ENCODE assay signal across 8 mouse cellular contexts in the genomic region with DNA sequence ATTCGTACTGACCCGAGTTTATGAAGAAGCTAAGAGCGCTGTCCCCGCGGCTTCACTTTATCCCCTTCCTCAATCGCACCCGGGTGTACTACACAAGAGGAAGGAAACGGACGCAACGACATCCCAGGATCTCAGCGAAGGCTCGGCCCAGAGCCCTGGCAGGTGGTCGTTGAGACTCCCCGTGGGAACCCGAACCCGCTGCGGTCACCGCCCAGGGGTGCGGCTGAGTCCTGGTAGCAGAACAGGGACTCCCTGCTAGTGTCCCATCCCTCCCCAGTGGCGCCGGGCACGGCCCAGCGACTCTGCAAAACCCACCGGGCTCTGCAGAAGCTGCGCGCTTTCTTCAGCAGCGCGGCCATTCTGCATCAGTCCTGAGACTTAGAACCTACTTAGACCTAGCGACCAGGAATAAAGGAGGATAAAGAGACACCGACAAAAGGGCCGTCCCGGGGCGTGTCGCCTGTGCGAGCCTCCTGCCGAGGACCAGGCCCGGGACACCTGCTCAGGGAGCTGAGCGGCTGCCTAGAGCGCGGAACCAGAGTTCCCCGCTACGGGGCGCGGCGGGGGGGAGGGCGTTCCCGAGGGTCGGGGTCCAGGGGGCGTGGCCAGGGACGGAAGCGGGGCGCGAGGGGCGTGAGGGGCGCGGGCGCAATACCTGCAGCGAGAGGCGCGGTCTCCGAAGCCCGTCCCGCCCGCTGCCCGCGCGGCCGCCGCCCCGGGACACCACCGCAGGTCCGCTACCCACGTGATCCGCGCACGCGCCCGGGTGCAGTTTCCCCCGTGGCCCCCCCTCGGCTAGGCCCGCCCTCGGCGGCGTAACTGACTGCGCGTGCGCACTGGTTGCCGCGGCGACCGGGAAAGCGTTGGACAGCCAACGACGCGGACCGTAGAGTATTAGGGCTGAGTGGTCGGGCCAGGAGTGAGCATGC. TPM values are rescaled to one million over a fixed set of nuclear protein-coding genes. Genes with fewer than 3 reads are reported as not detected.
DNase-seq lines count a peak whose midpoint lies in the region; ATAC-seq and TF ChIP-seq lines count a peak whose summit lies in the region.

Hsdl1 (minus strand) TSS at position 747 of the 929 bp plus-strand sequence.
Dnaaf1 (plus strand) TSS at position 799 of the 929 bp plus-strand sequence.

- peak within 1 kb of the TSS; percentile 88 for H3K4me3 ChIP-seq in hindbrain, embryonic 16.5 days (ENCODE audit: low read length)
- peak within 1 kb of the TSS; percentile 93 for H3K4me3 ChIP-seq in left cerebral cortex, adult 2 months
- peak within 1 kb of the TSS; percentile 64 for H3K4me3 ChIP-seq in macrophage (ENCODE audit: inconsistent target)

- peak within 1 kb of the TSS; percentile 68 for H3K4me2 ChIP-seq in hindbrain, embryonic 16.5 days (ENCODE audit: low read length)

- ATAC-seq in hindbrain, embryonic 16.5 days: peak; percentile 88

- peak; percentile 22 for TF ChIP-seq CTCF in left cerebral cortex, adult 2 months (IDR thresholded peaks at IDR 0.05)

- WGBS in hindbrain, embryonic 16.5 days: under 1% methylated on average over 55 of the region's 97 CpGs
- under 1% methylated on average over 81 of the region's 97 CpGs for WGBS in macrophage (ENCODE audit: missing documents)

- peaks cover 6% of the 10 kb centered on the region; the same call in 1 of the 2 replicates for H3K27me3 ChIP-seq in hindbrain, embryonic 16.5 days (replicated peaks; ENCODE audit: control insufficient read depth, insufficient read depth, low read length)

- H3K27ac ChIP-seq in hindbrain, embryonic 16.5 days (ENCODE audit: low read depth, low read length): peak within 1 kb of the TSS; percentile 79
- peak within 1 kb of the TSS; percentile 50 for H3K27ac ChIP-seq in left cerebral cortex, adult 2 months
- no peak within 1 kb of the TSS for H3K27ac ChIP-seq in macrophage

- peak within 1 kb of the TSS; percentile 88 for H3K9ac ChIP-seq in hindbrain, embryonic 16.5 days (ENCODE audit: low read depth, low read length)

- H3K4me1 ChIP-seq in hindbrain, embryonic 16.5 days (ENCODE audit: control insufficient read depth, insufficient read depth, low read depth, low read length): peaks cover 12% of the 10 kb centered on the region

- no peaks in the 10 kb centered on the region for H3K36me3 ChIP-seq in hindbrain, embryonic 16.5 days (ENCODE audit: control insufficient read depth, insufficient read depth, low read length)
- H3K36me3 ChIP-seq in macrophage (ENCODE audit: inconsistent target): no peaks in the 10 kb centered on the region

- intact Hi-C loops in left cerebral cortex, adult 2 months (cut with DNase I): loop anchor here (1.0 kb wide), 2 partner anchors 15 to 30 kb away; no protein-coding TSS in a partner anchor

- peak; percentile 97 for DNase-seq in ZHBTc4 (ENCODE audit: low read depth, low spot score)
- peak; percentile 96 to 97 for DNase-seq in cerebellum, postnatal 4 days (ENCODE audit: low spot score in 2 of 2)
- DNase-seq in gastrocnemius, adult 18-20 months (ENCODE audit: low spot score): peak; percentile 97
- DNase-seq in left cerebral cortex, adult 2 months (ENCODE audit: extremely low spot score in 1 of 2, low spot score in 2 of 2): peak; percentile 97 to 98
- DNase-seq in retina, postnatal 7 days (ENCODE audit: low read depth, low spot score): peak; percentile 91
- peak; percentile 92 to 98 for DNase-seq in urinary bladder, adult 18-20 months (ENCODE audit: low spot score in 2 of 2)

- H3K9me3 ChIP-seq in hindbrain, embryonic 16.5 days (ENCODE audit: control insufficient read depth, low read length): no peaks in the 10 kb centered on the region

- peaks cover 51% of the 10 kb centered on the region for H3K79me2 ChIP-seq in macrophage (ENCODE audit: inconsistent target)

RNA-seq across cellular contexts. Expression of gene Hsdl1, which starts in this region (rescaled TPM):
- total RNA-seq in gastrocnemius, adult 18-20 months (2021): 10 to 100 TPM; 13.4 to 16.3 TPM
- polyA plus RNA-seq in hindbrain, embryonic 16.5 days (2015; fragmentation: Nextera tagmentation; extraction: Ambion mirVana): 161 and 169 TPM in 2 replicates
- 10 to 100 TPM; 42.3 to 43.1 TPM for total RNA-seq in left cerebral cortex, adult 2 months (2021)
- total RNA-seq in macrophage (2018; cell fraction: chromatin; rRNA removed): 10 to 100 TPM in 23 of 26 experiments, 1 to 10 TPM in 3; 7.0 to 30.4 (median 16.2) TPM
- total RNA-seq in macrophage (2018; cell fraction: cytosol; rRNA removed): 10 to 100 TPM; 29.3 to 49.0 (median 38.2) TPM
- total RNA-seq in macrophage (2018; cell fraction: nucleus; rRNA removed): 10 to 100 TPM; 15.4 to 41.9 (median 31.0) TPM
- polyA plus RNA-seq in macrophage (2018): 22.6 to 36.4 TPM (median 30.2 TPM) in 3 replicates

RNA-seq across cellular contexts. Expression of gene Dnaaf1, which starts in this region (rescaled TPM):
- total RNA-seq in gastrocnemius, adult 18-20 months (2021): not detected
- polyA plus RNA-seq in hindbrain, embryonic 16.5 days (2015; fragmentation: Nextera tagmentation; extraction: Ambion mirVana): 0.61 and 0.69 TPM in 2 replicates
- total RNA-seq in left cerebral cortex, adult 2 months (2021): under 1 TPM; 0.27 to 0.35 TPM
- total RNA-seq in macrophage (2018; cell fraction: chromatin; rRNA removed): not detected
- total RNA-seq in macrophage (2018; cell fraction: cytosol; rRNA removed): not detected
- not detected for total RNA-seq in macrophage (2018; cell fraction: nucleus; rRNA removed)
- polyA plus RNA-seq in macrophage (2018): not detected in 3 replicates
